Mouse (Mus musculus): Measurements from ENCODE around the gene Cerk.

- no peak for TF ChIP-seq CTCF (IDR thresholded peaks at IDR 0.05; ENCODE audit: extremely low read depth, insufficient read depth, low read length)
- TF ChIP-seq POLR2A (IDR thresholded peaks at IDR 0.05; ENCODE audit: extremely low read depth, insufficient read depth, low read length) = no peak
Measured at GRCm38 (mm10) chr15:86229623-86230022, 43.7 kb upstream of the Cerk start.

Measured in cortical plate, adult 2 months (tissue).